Mouse (Mus musculus): ENCODE results near the gene Preb. TPM values are rescaled to one million over a fixed set of nuclear protein-coding genes. Genes with fewer than 3 reads are reported as not detected.

Preb gene
- polyA plus RNA-seq, 1 experiment = 51.9 TPM

DNA sequence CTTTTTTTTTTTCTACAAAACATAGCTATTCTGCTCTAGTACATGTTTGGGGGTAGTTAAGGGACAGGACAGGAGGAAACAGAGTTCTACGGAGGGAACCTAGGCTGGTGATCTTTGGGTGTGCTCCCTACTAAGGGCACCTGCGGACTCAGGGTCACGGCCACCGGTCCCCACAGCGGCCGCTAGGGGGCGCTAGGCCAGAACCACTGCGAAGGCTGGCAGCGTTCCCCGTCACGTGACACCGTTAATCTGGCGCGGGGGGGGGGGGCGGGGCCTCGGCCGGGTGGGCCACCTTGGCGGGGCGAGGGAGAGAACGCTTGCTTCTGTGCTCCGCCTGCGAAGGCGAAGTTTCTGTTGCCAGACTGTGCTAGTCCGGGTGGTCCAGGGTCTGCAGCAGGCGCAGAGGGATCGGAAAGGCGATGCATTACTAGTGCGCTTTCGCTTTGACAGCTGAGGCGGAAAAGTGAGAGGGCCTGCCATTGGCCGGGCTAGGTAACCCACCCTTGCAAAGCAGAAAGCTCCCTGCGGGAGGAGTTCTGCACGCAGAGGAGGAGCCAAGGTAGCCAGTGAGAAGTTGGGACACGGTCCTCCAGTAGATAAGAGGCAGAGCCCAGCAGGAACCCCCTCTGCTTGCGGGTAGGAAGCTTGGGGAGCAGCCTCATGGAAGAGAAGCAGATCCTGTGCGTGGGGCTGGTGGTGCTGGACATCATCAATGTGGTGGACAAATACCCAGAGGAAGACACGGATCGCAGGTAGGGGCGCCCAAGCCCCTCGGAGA is 38.7 kb downstream of the Preb start, which contains the start of gene Khk:
Gene Khk, plus strand, starts transcription at position 176 of the 778 bp plus-strand sequence.
- Histone ChIP-seq H3K4me3 (ENCODE audit: insufficient read depth, low read depth, low read length) (peak within 1 kb of the TSS; percentile 75), H3K27ac (replicated peaks; ENCODE audit: low read depth, low read length) (peak within 1 kb of the TSS; percentile 35), H3K4me1 (ENCODE audit: control insufficient read depth, insufficient read depth, insufficient read length, low read length) (peaks cover 9% of the 10 kb centered on the region)

DNA sequence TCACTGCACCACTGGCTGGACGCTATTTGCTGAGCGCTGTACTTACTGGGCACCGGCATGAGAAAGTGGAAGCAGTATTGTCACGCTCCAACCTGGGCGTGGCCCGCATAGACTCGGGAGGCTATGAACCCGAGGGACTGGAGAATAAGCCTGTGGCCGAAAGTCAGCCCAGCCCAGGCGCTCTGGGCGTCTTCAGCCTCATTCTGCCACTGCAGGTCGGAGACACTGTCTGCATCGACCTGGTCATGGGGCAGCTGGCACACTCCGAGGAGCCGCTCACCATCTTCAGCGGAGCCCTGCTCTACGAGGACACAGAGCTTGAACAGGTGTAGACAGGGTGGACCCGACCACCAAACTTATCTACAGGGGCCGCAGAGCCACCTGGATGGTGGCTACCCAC is 39.5 kb downstream of the Preb start:
- H3K4me3 ChIP-seq (ENCODE audit: insufficient read depth, low read depth, low read length) = no peak overlapping the region
- H3K4me1 ChIP-seq (ENCODE audit: control insufficient read depth, insufficient read depth, insufficient read length, low read length) = peaks cover 9% of the 10 kb centered on the region
- no peak overlapping the region for H3K27ac ChIP-seq (replicated peaks; ENCODE audit: low read depth, low read length)

GRCm38 (mm10) chr5:30919831-30920614 is 40.1 kb downstream of the Preb start:
- H3K4me3 ChIP-seq (ENCODE audit: insufficient read depth, low read depth, low read length) = no peak overlapping the region
- peaks cover 15% of the 10 kb centered on the region for H3K4me1 ChIP-seq (ENCODE audit: control insufficient read depth, insufficient read depth, insufficient read length, low read length)
- no peak overlapping the region for H3K27ac ChIP-seq (replicated peaks; ENCODE audit: low read depth, low read length)

DNA sequence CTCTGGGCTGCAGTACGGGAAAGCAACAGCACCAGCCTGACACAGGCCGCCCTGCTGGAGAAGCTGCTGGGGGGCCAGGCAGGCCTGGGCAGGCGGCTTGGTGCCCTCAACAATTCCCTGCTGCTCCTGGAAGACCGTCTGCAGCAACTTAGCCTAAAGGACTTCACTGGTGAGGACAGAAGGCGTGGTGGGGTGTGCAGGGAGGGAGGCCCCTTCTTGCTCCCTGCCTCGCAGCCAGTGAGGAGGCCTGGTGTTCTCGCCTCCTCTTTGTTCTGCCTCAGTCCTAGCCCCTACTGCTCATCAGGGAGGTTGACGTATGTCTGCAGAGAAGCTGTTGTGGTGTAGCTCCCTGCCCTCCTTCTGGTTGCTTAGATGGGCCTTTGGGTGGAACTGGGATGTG is 41.5 kb downstream of the Preb start:
- no peak overlapping the region for H3K4me3 ChIP-seq (ENCODE audit: insufficient read depth, low read depth, low read length)
- no peak overlapping the region for H3K27ac ChIP-seq (replicated peaks; ENCODE audit: low read depth, low read length)
- peaks cover 26% of the 10 kb centered on the region for H3K4me1 ChIP-seq (ENCODE audit: control insufficient read depth, insufficient read depth, insufficient read length, low read length)

GRCm38 (mm10) chr5:30917891-30918670 is 42.1 kb downstream of the Preb start:
- Histone ChIP-seq H3K4me3 (ENCODE audit: insufficient read depth, low read depth, low read length) (no peak overlapping the region), H3K4me1 (ENCODE audit: control insufficient read depth, insufficient read depth, insufficient read length, low read length) (peaks cover 26% of the 10 kb centered on the region), H3K27ac (replicated peaks; ENCODE audit: low read depth, low read length) (no peak overlapping the region)

DNA sequence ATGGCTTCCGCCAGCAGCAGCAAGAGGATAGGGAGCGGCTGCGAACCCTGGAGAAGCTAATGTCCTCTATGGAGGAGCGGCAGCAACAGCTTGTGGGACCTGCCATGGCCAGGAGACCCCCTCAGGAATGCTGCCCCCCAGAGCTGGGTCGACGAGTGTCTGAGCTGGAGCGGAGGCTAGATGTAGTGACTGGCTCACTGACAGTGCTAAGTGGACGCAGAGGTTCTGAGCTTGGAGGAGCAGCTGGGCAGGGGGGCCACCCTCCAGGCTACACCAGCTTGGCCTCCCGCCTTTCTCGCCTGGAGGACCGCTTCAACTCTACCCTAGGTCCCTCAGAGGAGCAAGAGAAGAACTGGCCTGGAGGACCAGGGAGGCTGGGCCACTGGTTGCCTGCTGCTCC is 42.8 kb downstream of the Preb start:
- Histone ChIP-seq H3K4me1 (ENCODE audit: control insufficient read depth, insufficient read depth, insufficient read length, low read length) (peaks cover 30% of the 10 kb centered on the region), H3K4me3 (ENCODE audit: insufficient read depth, low read depth, low read length) (no peak overlapping the region), H3K27ac (replicated peaks; ENCODE audit: low read depth, low read length) (no peak overlapping the region)

- Histone ChIP-seq H3K27ac (replicated peaks; ENCODE audit: low read depth, low read length) (peak overlapping the region; percentile 86), H3K4me1 (ENCODE audit: control insufficient read depth, insufficient read depth, insufficient read length, low read length) (peaks cover 29% of the 10 kb centered on the region), H3K4me3 (ENCODE audit: insufficient read depth, low read depth, low read length) (no peak overlapping the region)
Observed at GRCm38 (mm10) chr5:30916841-30917240, 43.3 kb downstream of the Preb start.

DNA sequence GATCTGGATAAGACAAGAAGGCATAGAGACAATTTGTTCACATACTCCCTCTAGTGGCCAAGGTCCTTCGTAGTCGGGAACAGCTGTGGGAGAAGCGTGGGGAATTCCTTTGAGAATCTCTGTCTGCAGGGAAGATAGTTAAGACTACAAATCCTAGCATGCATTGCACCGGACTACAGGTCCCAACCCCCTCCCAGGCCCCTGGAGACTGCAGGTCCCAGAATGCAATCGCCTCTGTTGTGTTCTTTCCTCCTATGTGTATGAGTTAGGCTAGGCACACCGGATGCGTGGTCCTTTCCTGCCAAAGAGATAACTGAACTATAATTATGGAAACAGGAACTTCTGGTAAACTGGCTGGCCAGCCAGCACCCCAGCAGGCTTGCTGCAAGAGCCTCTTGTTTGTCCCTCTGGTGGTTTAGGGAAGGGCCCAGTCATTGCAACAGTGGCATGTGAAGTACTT is 44.2 kb downstream of the Preb start:
- Histone ChIP-seq H3K27ac (replicated peaks; ENCODE audit: low read depth, low read length) (peak overlapping the region; percentile 86), H3K4me3 (ENCODE audit: insufficient read depth, low read depth, low read length) (no peak overlapping the region), H3K4me1 (ENCODE audit: control insufficient read depth, insufficient read depth, insufficient read length, low read length) (peaks cover 29% of the 10 kb centered on the region)

GRCm38 (mm10) chr5:30915456-30915855 is 44.7 kb downstream of the Preb start:
- H3K4me3 ChIP-seq (ENCODE audit: insufficient read depth, low read depth, low read length) = peak overlapping the region; percentile 55; the same call in 1 of the 2 replicates
- H3K4me1 ChIP-seq (ENCODE audit: control insufficient read depth, insufficient read depth, insufficient read length, low read length) = peaks cover 34% of the 10 kb centered on the region
- H3K27ac ChIP-seq (replicated peaks; ENCODE audit: low read depth, low read length) = peak overlapping the region; percentile 79

DNA sequence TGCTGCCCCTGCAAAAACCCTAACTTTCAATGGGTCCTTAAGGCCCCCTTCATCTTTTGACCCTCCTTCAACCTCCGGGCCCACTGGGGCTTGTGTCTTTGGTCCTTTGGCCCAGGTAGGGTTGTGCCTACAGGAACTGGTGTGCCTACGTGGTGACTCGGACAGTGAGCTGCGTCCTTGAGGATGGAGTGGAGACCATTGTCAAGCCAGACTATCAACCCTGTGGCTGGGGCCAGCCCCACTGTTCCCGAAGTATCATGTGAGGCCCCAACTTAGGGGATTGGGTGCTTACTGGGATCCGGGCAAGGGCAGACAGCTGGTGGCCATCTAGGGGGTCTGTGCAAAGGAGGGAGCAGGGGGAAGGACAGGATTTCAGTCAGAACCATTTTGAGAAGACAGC is 45.3 kb downstream of the Preb start:
- peaks cover 38% of the 10 kb centered on the region for H3K4me1 ChIP-seq (ENCODE audit: control insufficient read depth, insufficient read depth, insufficient read length, low read length)
- H3K27ac ChIP-seq (replicated peaks; ENCODE audit: low read depth, low read length) = peak overlapping the region; percentile 79

GRCm38 (mm10) chr5:30914101-30914635 is 46.0 kb downstream of the Preb start:
- Histone ChIP-seq H3K4me1 (ENCODE audit: control insufficient read depth, insufficient read depth, insufficient read length, low read length) (peaks cover 45% of the 10 kb centered on the region), H3K27ac (replicated peaks; ENCODE audit: low read depth, low read length) (peak overlapping the region; percentile 79), H3K4me3 (ENCODE audit: insufficient read depth, low read depth, low read length) (peak overlapping the region; percentile 55)

More for the DNA sequence above, 45.3 kb downstream of the Preb start:
- H3K4me3 ChIP-seq (ENCODE audit: insufficient read depth, low read depth, low read length) = peak overlapping the region; percentile 55

DNA sequence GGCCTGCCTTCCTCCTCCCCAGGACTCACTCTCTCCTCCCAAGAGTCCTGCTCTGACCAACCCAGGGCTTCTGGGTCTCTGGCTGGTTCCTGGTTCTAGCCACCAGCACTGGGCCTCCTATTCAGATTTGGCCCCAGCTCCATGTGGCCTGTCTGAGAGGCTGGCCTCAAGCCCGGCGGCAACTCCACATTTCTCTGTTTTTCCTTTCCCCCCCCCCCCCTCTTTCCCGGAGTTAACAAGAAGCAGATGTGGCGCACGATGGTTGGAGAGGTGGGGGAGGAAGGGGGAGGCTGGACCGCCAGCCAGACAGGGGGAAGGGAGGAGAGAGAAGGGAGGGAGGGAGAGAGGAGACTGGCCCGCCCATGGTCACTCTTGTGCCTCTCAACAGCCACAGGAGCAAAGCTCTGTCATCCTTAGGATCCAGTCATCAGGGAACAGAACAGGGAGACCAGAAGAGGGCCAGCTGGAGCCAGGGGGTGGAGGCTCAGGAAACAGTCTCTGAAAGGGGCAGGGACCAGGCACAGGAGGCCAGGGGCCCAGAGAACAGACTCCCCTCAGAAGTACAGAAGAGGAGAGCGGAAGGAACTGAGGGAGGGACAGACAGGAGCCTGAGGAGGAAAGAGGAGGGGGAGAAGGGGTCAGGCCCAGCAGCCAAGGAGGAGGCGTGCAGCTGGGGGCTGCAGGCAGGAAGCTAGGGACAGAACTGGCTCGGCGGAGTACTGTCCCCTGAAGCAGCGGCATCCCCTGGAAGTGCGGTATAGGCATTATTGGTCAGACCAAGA is 46.9 kb downstream of the Preb start, which contains the start of gene Emilin1:
Gene Emilin1, plus strand, starts transcription at position 343 of the 782 bp plus-strand sequence.
- H3K27ac ChIP-seq (replicated peaks; ENCODE audit: low read depth, low read length) = peak within 1 kb of the TSS; percentile 79
- H3K4me3 ChIP-seq (ENCODE audit: insufficient read depth, low read depth, low read length) = peak within 1 kb of the TSS; percentile 55
- peaks cover 54% of the 10 kb centered on the region for H3K4me1 ChIP-seq (ENCODE audit: control insufficient read depth, insufficient read depth, insufficient read length, low read length)

DNA sequence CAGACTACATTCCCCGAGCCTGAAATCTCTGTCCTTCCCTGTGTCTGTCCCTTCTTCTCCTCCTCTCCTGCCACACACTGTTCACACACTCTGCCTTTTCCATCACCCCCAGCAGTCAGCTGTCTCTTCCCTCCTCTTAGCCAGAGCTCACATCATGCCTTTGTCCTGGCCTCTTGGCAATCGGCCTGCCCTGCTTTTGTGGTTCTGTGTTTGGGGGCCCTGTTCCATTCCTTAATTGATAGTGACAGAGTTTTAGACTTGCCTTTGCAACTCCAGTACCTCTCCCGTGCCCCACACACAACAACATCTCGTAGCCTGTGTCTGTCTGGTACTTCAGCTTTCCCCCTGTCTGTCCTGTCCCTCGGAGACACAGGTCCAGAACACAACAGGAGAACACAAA is 48.0 kb downstream of the Preb start:
- no peak overlapping the region for H3K4me3 ChIP-seq (ENCODE audit: insufficient read depth, low read depth, low read length)
- H3K4me1 ChIP-seq (ENCODE audit: control insufficient read depth, insufficient read depth, insufficient read length, low read length) = peaks cover 54% of the 10 kb centered on the region
- H3K27ac ChIP-seq (replicated peaks; ENCODE audit: low read depth, low read length) = peak overlapping the region; percentile 79

DNA sequence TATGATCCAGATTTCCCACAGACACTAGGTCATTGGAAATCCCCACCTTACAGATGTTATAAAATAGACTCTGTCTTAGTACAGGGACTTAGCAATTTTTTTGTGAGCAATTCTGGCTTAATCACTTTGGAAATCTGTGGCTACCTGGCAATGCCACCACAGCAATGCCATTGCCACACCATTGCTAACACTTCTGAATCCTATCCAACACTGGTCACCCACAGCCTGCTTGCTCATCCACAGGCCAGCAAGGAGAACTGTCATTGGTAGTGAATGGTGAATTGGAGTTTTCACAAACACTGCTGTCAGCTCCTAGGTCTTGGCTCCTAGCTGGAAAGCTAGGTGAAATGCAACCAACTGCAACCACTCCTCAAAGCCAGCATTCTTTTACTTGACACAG is 49.7 kb downstream of the Preb start:
- H3K4me3 ChIP-seq (ENCODE audit: insufficient read depth, low read depth, low read length) = no peak overlapping the region
- H3K27ac ChIP-seq (replicated peaks; ENCODE audit: low read depth, low read length) = no peak overlapping the region
- H3K4me1 ChIP-seq (ENCODE audit: control insufficient read depth, insufficient read depth, insufficient read length, low read length) = peaks cover 52% of the 10 kb centered on the region

Measured in brown adipose tissue, adult 24 weeks (tissue).